ENCODE assay signal across 33 mouse cellular contexts in the genomic region with DNA sequence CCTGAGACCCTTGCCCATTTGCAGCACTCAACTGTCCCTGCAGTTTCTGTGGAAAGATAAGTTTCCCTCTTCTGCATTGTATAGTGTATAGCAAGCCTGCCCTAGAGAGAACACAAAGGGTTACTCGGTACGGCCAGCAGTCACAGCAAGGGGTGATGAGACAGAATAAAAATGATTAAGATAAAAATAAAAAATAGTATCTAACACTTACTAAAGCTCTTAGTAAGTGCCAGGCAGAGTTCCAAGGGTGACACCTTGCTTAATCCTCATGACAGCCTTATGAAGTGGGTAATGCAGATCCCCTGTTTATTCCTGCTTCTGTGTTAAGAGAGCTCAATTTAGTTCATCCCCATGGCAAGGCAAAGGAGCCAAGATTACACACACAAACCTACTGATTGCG. TPM values are rescaled to one million over a fixed set of nuclear protein-coding genes. Genes with fewer than 3 reads are reported as not detected.
"Had no signal": no experiment of that assay in that cellular context is flagged by ENCODE, and none has a peak within 500 bp of the region (broad histone marks: within the 10 kb centered on the region; RNA-seq: fewer than 3 reads in every experiment).

No protein-coding gene starts in this region.

- DNase-seq: gastrocnemius, adult 2 months; gastrocnemius, postnatal 10 days; gastrocnemius, postnatal 25 days; heart, postnatal 10 days; kidney, adult 18-20 months; kidney, adult 8-10 months; kidney, postnatal 10 days; kidney, postnatal 25 days; liver; liver, embryonic 13.5 days; liver, postnatal 0 days had no signal

- H3K27ac ChIP-seq: gastrocnemius, adult 2 months; hindbrain, embryonic 10.5 days; hindbrain, embryonic 12.5 days; hindbrain, embryonic 14.5 days; intestine, embryonic 15.5 days; layer of hippocampus, adult 2 months; left cerebral cortex, adult 2 months; limb, embryonic 10.5 days; limb, embryonic 12.5 days; liver, embryonic 13.5 days; liver, embryonic 15.5 days had no signal

- H3K36me3 ChIP-seq: hindbrain, embryonic 10.5 days; hindbrain, embryonic 12.5 days; intestine, embryonic 15.5 days; limb, embryonic 10.5 days; limb, embryonic 12.5 days; liver, embryonic 13.5 days; liver, embryonic 15.5 days had no signal

- H3K4me1 ChIP-seq: hindbrain, embryonic 10.5 days; hindbrain, embryonic 12.5 days; intestine, embryonic 15.5 days; limb, embryonic 10.5 days; limb, embryonic 12.5 days; liver, embryonic 13.5 days; liver, embryonic 15.5 days had no signal

- ATAC-seq: forebrain, embryonic 16.5 days; hindbrain, embryonic 16.5 days; inflammation-experienced regulatory T-cells, adult 6 months; intestine, embryonic 15.5 days; intestine, postnatal 0 days; liver, postnatal 0 days had no signal

- H3K4me3 ChIP-seq: gastrocnemius, adult 2 months; hindbrain, embryonic 10.5 days; hindbrain, embryonic 12.5 days; intestine, embryonic 15.5 days; layer of hippocampus, adult 2 months; left cerebral cortex, adult 2 months; limb, embryonic 10.5 days; limb, embryonic 12.5 days; liver, embryonic 13.5 days; liver, embryonic 15.5 days had no signal

- H3K4me2 ChIP-seq: hindbrain, embryonic 12.5 days; hindbrain, embryonic 14.5 days; intestine, embryonic 15.5 days; limb, embryonic 12.5 days; liver, embryonic 11.5 days; liver, embryonic 13.5 days; liver, embryonic 15.5 days had no signal

- H3K27me3 ChIP-seq: hindbrain, embryonic 12.5 days; intestine, embryonic 15.5 days; limb, embryonic 12.5 days had no signal

- H3K9me3 ChIP-seq: hindbrain, embryonic 10.5 days; hindbrain, embryonic 12.5 days; intestine, embryonic 15.5 days; limb, embryonic 10.5 days; limb, embryonic 12.5 days; liver, embryonic 13.5 days; liver, embryonic 15.5 days had no signal

- H3K9ac ChIP-seq: hindbrain, embryonic 12.5 days; hindbrain, embryonic 14.5 days; intestine, embryonic 15.5 days; limb, embryonic 12.5 days; liver, embryonic 13.5 days; liver, embryonic 15.5 days; liver, postnatal 0 days had no signal

RNA-seq across cellular contexts. Expression of a gene that starts 20.7 kb away (rescaled TPM):
- total RNA-seq: gastrocnemius, adult 2 months; gastrocnemius, postnatal 10 days; gastrocnemius, postnatal 25 days; gastrocnemius, postnatal 4 days; granulocyte monocyte progenitor cell, adult 5-6 weeks; layer of hippocampus, adult 2 months; left cerebral cortex, adult 2 months; left cerebral cortex, postnatal 14 days; left cerebral cortex, postnatal 36 days had no signal
- polyA plus RNA-seq: forebrain, embryonic 16.5 days; frontal cortex, adult 2 months; hindbrain, embryonic 10.5 days; hindbrain, embryonic 12.5 days; hindbrain, embryonic 14.5 days; hindbrain, embryonic 16.5 days; inflammation-experienced regulatory T-cells, adult 6 months; intestine, embryonic 15.5 days; intestine, postnatal 0 days; kidney, embryonic 14.5 days; kidney, embryonic 16.5 days; limb, embryonic 10.5 days; limb, embryonic 12.5 days; limb, embryonic 14.5 days had no signal
